Mouse (Mus musculus) kidney, embryonic 15.5 days (tissue): Measurements from ENCODE around the gene Rinl. TPM values are rescaled to one million over a fixed set of nuclear protein-coding genes. Genes with fewer than 3 reads are reported as not detected.

Source experiments
- ATAC-seq: fragments of 200-750 bp; cut with Nextera tagmentation; replicated peaks from 2 replicates; pipeline ENCODE4 v1.8.0; 2017; ENCODE audit warnings: moderate TSS enrichment; ENCODE audit not compliant: low FRiP score
- H3K27ac ChIP-seq: fragments of 300-500 bp; sonication (generic); 2 replicates; pipeline ENCODE4 v1.5.1; 2015; ENCODE audit warnings: mild to moderate bottlenecking, inconsistent platforms
- H3K27me3 ChIP-seq: fragments of 300-500 bp; sonication (generic); 2 replicates; pipeline ENCODE4 v1.6.1; 2015; ENCODE audit warnings: inconsistent platforms
- H3K36me3 ChIP-seq: fragments of 300-500 bp; sonication (generic); 2 replicates; pipeline ENCODE4 v1.6.1; 2015; ENCODE audit warnings: inconsistent platforms
- H3K4me1 ChIP-seq: fragments of 300-500 bp; sonication (generic); 2 replicates; pipeline ENCODE4 v1.6.1; 2015; ENCODE audit warnings: inconsistent platforms
- H3K4me2 ChIP-seq: fragments of 300-500 bp; sonication (generic); 2 replicates; pipeline ENCODE4 v1.6.1; 2015; ENCODE audit warnings: moderate library complexity, mild to moderate bottlenecking, inconsistent platforms
- H3K4me3 ChIP-seq: fragments of 300-500 bp; sonication (generic); replicated peaks from 2 replicates; pipeline ENCODE4 v1.5.1; 2015; ENCODE audit warnings: mild to moderate bottlenecking, inconsistent platforms
- H3K9ac ChIP-seq: fragments of 300-500 bp; sonication (generic); 2 replicates; pipeline ENCODE4 v1.6.1; 2015; ENCODE audit warnings: mild to moderate bottlenecking, inconsistent platforms
- H3K9me3 ChIP-seq: fragments of 300-500 bp; sonication (generic); replicated peaks from 2 replicates; pipeline ENCODE4 v1.6.1; 2016; ENCODE audit warnings: inconsistent platforms
- WGBS: fragments of 180-500 bp; shearing (Covaris S2); methylation state at CpG from one replicate; pipeline ENCODE4 v1.1.7; 2015; ENCODE audit warnings: mixed read lengths; 5-methylcytosine and 5-hydroxymethylcytosine counted together
- polyA plus RNA-seq: library from polyadenylated mRNA; unstranded; fragments of >200 nt; fragmentation: Nextera tagmentation; extraction: Ambion mirVana; gene quantifications from 2 replicates; pipeline ENCODE4 v1.2.1, GENCODE M21; 2015

Gene Rinl
- polyA plus RNA-seq, 1 experiment from 2014 or later, result 7.4 TPM

DNA sequence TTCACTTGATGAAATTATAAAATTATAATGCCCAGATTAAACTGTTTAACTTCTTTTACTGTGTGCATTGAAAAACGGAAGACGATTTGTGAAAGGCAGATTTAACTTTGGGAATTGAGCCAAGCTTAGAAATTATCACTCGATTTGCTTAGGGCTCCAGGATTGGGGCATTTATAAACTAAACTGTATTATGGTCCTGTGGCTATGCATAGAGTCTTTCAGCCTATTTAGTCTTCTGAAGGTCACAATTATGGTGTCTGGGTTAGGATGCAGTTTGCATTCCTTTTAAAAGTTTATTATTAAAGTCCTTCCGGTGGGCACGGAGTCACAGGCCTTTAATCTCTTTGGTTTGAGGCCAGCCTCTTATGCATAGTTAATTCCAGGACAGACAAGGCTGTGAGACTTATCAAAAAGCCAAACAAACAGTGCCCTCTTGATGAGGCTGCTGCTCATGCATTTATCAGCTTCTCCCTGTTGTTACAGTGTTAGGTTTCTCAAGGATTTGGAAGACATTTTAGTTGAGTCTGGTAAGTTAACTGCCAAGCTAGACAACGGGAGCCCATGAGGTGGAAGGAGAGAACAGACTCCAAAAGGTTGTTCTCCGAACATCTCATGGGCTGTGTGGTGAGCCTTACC is 23.0 kb downstream of the Rinl start:
- Histone ChIP-seq H3K9ac (peak overlapping the region; percentile 90), H3K4me3 (peak overlapping the region; percentile 84), H3K4me1 (peaks cover 58% of the 10 kb centered on the region), H3K36me3 (peaks cover 50% of the 10 kb centered on the region), H3K9me3 (no peaks in the 10 kb centered on the region), H3K27me3 (no peaks in the 10 kb centered on the region), H3K27ac (peak overlapping the region; percentile 99), H3K4me2 (peak overlapping the region; percentile 72)
- WGBS, result 3% methylated on average over 7 of the region's 7 CpGs
- ATAC-seq, result no peak

DNA sequence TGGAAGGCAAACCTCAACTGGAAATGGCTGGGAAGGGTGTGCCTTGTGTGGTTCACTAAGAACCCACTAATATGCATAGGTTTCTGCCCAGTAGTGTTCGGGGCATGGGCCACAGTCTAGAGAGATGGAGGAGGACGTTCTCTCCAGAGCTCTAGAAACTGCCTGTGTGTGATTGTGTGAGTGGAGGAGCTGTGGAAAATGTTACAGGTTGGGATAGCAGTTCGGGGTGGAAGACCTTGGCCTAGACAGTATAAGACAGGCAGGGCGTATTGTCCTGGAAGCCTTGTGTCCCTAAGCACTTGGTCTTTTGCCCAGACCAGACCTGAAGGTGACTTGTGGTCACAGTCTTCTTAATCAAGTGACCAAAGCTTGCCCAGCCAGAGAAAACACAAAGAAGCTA is 23.7 kb downstream of the Rinl start:
- Histone ChIP-seq H3K9me3 (no peaks in the 10 kb centered on the region), H3K4me3 (peak overlapping the region; percentile 84), H3K4me1 (peaks cover 65% of the 10 kb centered on the region), H3K4me2 (peak overlapping the region; percentile 72), H3K36me3 (peaks cover 57% of the 10 kb centered on the region), H3K27ac (peak overlapping the region; percentile 99), H3K27me3 (no peaks in the 10 kb centered on the region), H3K9ac (peak overlapping the region; percentile 90)
- no peak for ATAC-seq
- 51% methylated on average over 4 of the region's 4 CpGs for WGBS

DNA sequence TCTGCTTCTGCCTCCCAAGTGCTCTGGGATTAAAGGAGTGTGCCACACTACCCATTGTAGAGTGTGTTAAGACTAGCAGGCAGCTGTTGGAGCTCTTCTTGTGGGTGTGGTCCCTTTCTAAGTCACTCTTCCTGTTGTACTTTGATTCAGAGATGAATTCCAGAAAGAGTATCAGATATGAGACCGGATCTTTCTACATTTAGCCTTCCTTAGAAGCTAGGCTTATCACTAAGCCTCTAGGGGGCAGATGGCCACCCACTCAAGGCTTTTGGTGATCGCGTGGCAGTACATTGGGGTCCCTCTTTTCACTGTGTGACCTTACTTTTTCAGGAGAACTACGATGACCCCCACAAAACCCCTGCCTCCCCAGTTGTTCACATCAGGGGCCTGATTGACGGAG is 24.2 kb downstream of the Rinl start:
- no peak for ATAC-seq
- H3K4me1 ChIP-seq, result peaks cover 65% of the 10 kb centered on the region

DNA sequence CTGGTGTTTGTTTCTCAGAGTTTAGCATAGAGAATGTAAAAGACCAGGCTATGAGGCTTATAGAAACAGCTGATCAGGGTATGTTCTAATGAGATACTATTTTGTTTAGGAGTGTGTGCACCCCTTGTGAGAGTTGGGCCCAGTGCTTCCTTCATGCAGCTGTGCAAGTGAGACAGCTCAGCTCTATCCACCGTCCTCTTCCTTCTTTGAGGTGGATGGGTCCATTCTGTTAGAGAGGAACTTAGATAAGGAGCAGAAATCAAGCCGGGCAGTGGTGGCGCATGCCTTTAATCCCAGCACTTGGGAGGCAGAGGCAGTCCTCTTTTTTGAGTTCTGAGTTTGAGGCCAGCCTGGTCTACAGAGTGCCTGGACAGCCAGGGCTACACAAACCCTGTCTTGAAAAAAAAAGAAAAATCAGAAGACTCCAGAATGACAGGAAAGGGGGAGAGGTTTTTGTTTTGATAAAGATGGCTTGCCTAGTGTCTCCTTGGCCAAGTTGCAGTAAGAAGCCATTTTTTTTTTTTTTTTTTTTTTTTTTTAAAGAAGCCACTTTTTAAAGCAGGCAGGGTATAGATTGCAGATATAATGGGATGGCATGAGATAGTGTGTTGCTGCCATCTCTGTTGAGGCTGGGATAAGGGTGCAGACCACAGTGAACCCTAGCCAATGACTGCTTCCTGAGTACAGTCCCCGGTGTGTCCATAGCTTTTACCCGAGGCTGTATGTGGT is 25.7 kb downstream of the Rinl start:
- peaks cover 72% of the 10 kb centered on the region for H3K4me1 ChIP-seq
- H3K4me2 ChIP-seq, result peak overlapping the region; percentile 4; the same call in 1 of the 2 replicates
- no peak overlapping the region; the same call in 1 of the 2 replicates for H3K9ac ChIP-seq
- H3K27me3 ChIP-seq, result no peaks in the 10 kb centered on the region
- H3K36me3 ChIP-seq, result peaks cover 77% of the 10 kb centered on the region
- no peak for ATAC-seq
- no peak overlapping the region for H3K4me3 ChIP-seq
- 90% methylated on average over 5 of the region's 5 CpGs for WGBS
- 0 out of 2 replicates have a peak overlapping the region, but pooled peaks have one; percentile 15 for H3K27ac ChIP-seq
- no peaks in the 10 kb centered on the region for H3K9me3 ChIP-seq

More for the DNA sequence above, 24.2 kb downstream of the Rinl start:
- H3K4me2 ChIP-seq, result peak overlapping the region; percentile 72
- peak overlapping the region; percentile 84 for H3K4me3 ChIP-seq
- WGBS, result 74% methylated on average over 5 of the region's 5 CpGs
- peaks cover 62% of the 10 kb centered on the region for H3K36me3 ChIP-seq
- peak overlapping the region; percentile 99 for H3K27ac ChIP-seq
- no peaks in the 10 kb centered on the region for H3K27me3 ChIP-seq
- H3K9me3 ChIP-seq, result no peaks in the 10 kb centered on the region
- H3K9ac ChIP-seq, result 0 out of 2 replicates have a peak overlapping the region, but pooled peaks have one; percentile 90

DNA sequence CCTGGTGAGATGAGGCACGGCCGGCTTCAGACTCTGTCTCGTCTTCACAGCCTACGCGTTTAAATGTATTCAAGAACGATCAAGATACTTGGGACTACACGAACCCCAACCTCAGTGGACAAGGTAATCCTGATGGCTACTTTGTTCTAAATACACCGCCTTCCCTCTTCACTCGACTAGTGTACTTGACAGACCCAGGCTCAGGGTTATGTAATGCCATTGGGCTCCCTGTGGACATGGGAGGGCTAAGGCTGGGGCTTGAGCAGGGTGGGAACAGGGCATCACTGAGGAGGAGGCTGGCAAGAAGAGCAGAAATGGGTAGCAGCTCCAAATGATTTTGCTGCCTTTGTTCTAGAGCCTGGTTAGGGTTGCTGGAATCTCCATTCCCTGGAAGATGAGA is 26.5 kb downstream of the Rinl start:
- no peak overlapping the region for H3K4me2 ChIP-seq

DNA sequence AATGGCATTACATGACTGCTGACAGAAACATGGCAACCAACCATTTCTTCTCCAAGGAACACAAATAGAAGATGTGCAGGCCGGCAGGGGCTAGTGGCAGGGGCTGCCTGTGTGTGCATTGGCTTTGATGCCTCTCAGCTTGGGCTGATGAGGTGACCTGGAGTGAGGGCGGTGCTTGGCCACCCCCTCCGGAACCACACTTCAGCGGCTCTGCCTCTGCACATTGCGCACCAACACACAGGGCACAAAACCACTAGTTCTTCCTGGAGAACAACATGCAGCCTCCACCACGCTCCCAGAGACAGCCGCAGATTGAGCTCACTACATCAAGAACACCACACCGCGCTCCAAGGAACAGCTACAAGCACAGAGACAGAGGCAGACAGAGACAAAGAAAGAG is 27.4 kb downstream of the Rinl start:
- no peak for ATAC-seq
- WGBS, result 83% methylated on average over 9 of the region's 9 CpGs

More for the DNA sequence above, 26.5 kb downstream of the Rinl start:
- Histone ChIP-seq H3K27ac (no peak overlapping the region), H3K36me3 (peaks cover 85% of the 10 kb centered on the region), H3K27me3 (no peaks in the 10 kb centered on the region), H3K4me3 (no peak overlapping the region), H3K9ac (no peak overlapping the region), H3K9me3 (no peaks in the 10 kb centered on the region), H3K4me1 (peaks cover 79% of the 10 kb centered on the region)
- WGBS, result 89% methylated on average over 9 of the region's 9 CpGs
- ATAC-seq, result no peak

DNA sequence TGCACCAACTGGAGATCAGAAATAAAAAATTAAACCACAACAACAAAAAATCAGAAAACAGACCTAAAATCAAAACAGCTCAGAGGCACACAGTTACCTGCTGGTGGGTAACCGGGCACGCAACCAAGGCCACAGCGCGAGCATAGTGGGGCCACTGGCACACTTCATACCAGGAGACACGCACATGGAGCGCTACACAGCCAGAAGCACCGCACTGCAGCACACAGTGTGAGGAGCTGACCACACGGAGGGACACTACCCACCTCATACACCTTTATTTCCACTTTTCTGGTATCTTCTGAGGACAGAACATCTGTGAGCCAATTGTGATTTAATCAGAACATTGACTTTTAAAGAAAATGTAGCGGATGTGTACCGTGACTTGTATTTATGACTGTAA is 28.2 kb downstream of the Rinl start:
- Histone ChIP-seq H3K4me2 (no peak overlapping the region), H3K4me3 (no peak overlapping the region), H3K27me3 (no peaks in the 10 kb centered on the region), H3K9me3 (no peaks in the 10 kb centered on the region), H3K36me3 (peaks cover 100% of the 10 kb centered on the region), H3K27ac (no peak overlapping the region), H3K9ac (no peak overlapping the region), H3K4me1 (peaks cover 88% of the 10 kb centered on the region)
- WGBS, result 94% methylated on average over 10 of the region's 10 CpGs
- ATAC-seq, result no peak

More for the DNA sequence above, 27.4 kb downstream of the Rinl start:
- no peak overlapping the region for H3K4me3 ChIP-seq
- peaks cover 95% of the 10 kb centered on the region for H3K36me3 ChIP-seq
- 0 out of 2 replicates have a peak overlapping the region, but pooled peaks have one; percentile 20 for H3K27ac ChIP-seq
- no peaks in the 10 kb centered on the region for H3K9me3 ChIP-seq
- H3K4me1 ChIP-seq, result peaks cover 88% of the 10 kb centered on the region
- H3K4me2 ChIP-seq, result no peak overlapping the region
- no peak overlapping the region; the same call in 1 of the 2 replicates for H3K9ac ChIP-seq
- no peaks in the 10 kb centered on the region for H3K27me3 ChIP-seq

DNA sequence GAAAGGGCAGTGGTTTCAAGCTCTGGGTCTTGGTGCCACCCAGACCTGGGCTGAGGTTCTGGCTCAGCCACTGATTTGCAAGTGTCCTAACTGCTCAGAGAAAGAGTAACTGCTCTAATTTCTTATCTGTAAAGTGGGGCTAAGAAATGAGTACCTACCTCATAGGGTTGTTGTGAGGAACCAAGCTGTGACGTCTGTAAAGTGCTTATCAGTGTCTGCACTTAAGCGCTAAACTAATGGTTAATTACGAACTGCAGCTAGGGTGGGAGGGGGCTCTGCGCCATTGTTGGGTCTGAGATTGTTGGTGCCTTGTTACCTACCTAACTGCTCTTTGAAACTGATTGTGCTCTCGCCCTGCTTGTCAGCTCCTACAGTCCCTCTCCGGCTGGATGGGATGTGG is 28.8 kb downstream of the Rinl start:
- ATAC-seq, result no peak
- Histone ChIP-seq H3K27me3 (no peaks in the 10 kb centered on the region), H3K36me3 (peaks cover 100% of the 10 kb centered on the region), H3K27ac (no peak overlapping the region; the same call in 1 of the 2 replicates), H3K9me3 (no peaks in the 10 kb centered on the region), H3K9ac (no peak overlapping the region), H3K4me3 (no peak overlapping the region), H3K4me2 (no peak overlapping the region), H3K4me1 (peaks cover 82% of the 10 kb centered on the region)
- 73% methylated on average over 6 of the region's 6 CpGs for WGBS

DNA sequence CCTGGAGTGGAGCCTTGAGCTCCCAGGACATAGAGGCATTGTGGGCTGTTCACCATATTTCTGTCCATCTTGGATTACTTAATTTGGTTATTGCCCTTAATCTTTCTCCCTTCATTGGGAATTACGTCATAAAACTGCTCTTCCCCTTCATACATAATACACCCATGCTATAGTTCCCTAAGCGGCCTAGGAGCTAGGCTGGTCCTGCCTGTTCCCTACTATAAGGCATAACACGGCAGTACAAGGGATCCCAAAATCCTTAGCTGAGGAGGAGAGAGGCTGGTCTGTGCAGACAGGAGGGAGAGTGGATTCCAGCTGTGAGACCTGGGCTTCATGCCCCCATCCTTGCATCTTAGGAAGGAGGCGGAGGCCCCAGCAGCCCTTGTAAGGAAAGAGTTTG is 29.2 kb downstream of the Rinl start:
- ATAC-seq, result no peak
- H3K27ac ChIP-seq, result no peak overlapping the region; the same call in 1 of the 2 replicates
- peaks cover 100% of the 10 kb centered on the region for H3K36me3 ChIP-seq
- H3K4me3 ChIP-seq, result no peak overlapping the region
- no peak overlapping the region for H3K9ac ChIP-seq
- H3K27me3 ChIP-seq, result no peaks in the 10 kb centered on the region
- H3K9me3 ChIP-seq, result no peaks in the 10 kb centered on the region
- H3K4me1 ChIP-seq, result peaks cover 77% of the 10 kb centered on the region
- 77% methylated on average over 4 of the region's 4 CpGs for WGBS
- H3K4me2 ChIP-seq, result no peak overlapping the region

DNA sequence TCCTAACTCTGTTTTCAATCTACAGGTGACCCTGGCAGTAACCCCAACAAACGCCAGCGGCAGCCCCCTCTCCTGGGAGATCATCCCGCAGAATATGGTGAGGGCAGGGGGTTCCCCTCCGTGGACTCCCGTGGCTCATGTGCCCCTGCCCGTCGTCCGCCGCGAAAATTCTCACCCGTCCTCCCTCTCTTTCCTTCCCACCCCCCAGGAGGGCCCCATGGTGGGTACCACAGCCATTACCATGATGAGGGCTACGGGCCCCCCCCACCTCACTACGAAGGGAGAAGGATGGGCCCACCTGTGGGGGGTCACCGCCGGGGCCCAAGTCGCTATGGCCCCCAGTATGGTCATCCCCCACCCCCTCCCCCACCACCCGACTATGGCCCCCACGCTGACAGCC is 29.7 kb downstream of the Rinl start:
- no peak overlapping the region for H3K9ac ChIP-seq
- H3K27ac ChIP-seq, result no peak overlapping the region
- H3K4me3 ChIP-seq, result no peak overlapping the region
- H3K4me1 ChIP-seq, result peaks cover 75% of the 10 kb centered on the region
- H3K36me3 ChIP-seq, result peaks cover 99% of the 10 kb centered on the region
- no peak overlapping the region for H3K4me2 ChIP-seq
- H3K9me3 ChIP-seq, result no peaks in the 10 kb centered on the region
- H3K27me3 ChIP-seq, result no peaks in the 10 kb centered on the region
- 86% methylated on average over 18 of the region's 18 CpGs for WGBS
- ATAC-seq, result 0 out of 2 replicates have a peak, but pooled peaks have one; percentile 10

DNA sequence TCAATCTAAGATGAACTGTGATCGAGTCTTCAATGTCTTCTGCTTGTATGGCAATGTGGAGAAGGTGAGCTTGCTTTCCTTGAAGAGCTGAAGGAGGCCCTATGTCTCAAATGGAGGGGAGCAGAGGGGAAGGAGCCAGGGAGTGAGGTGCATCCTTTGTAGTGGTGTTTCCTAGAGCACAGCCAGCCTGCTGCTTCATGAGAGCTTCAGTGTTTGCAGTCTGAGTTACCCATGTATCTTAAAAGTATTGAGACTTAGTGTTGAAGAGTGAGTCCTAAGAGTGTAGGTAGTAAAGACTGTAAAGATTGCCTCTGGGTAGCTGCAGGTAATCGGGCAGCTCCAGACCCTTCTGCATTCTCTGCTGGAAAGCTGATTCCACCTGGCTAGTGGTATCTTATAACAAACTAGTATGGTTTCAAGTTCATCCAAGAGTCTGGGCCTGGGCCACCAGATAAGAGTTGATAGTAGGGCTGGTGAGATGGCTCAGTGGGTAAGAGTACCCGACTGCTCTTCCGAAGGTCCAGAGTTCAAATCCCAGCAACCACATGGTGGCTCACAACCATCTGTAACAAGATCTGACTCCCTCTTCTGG is 30.2 kb downstream of the Rinl start:
- Histone ChIP-seq H3K27ac (no peak overlapping the region), H3K4me2 (no peak overlapping the region), H3K4me3 (no peak overlapping the region), H3K9ac (no peak overlapping the region), H3K4me1 (peaks cover 74% of the 10 kb centered on the region), H3K36me3 (peaks cover 94% of the 10 kb centered on the region), H3K27me3 (no peaks in the 10 kb centered on the region), H3K9me3 (no peaks in the 10 kb centered on the region)
- no peak for ATAC-seq
- 84% methylated on average over 4 of the region's 4 CpGs for whole genome bisulfite sequencing

DNA sequence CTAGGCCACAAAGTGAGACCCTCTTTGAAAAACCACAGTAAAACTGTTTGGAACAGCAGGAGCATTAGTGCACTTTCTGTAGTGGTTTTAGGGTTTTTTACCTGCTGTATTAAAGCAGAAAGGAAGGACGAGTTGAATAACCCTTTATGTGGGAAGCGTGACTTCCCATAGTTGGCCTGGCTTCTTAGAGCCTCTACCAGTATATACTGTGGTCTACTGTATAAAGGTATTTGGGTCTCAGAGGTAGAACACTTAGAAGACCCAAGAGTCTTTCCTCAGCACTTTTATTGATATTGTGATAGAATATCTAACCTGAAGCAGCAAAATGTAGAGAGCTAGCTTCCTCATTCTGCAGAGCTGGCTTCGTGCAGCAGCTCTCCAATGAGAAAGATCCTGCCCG is 30.8 kb downstream of the Rinl start:
- no peak for ATAC-seq
- H3K36me3 ChIP-seq, result peaks cover 88% of the 10 kb centered on the region
- H3K9me3 ChIP-seq, result no peaks in the 10 kb centered on the region
- 86% methylated on average over 4 of the region's 4 CpGs for WGBS
- no peak overlapping the region for H3K9ac ChIP-seq
- H3K27ac ChIP-seq, result 0 out of 2 replicates have a peak overlapping the region, but pooled peaks have one; percentile 18
- peaks cover 74% of the 10 kb centered on the region for H3K4me1 ChIP-seq
- no peaks in the 10 kb centered on the region for H3K27me3 ChIP-seq
- no peak overlapping the region for H3K4me2 ChIP-seq
- H3K4me3 ChIP-seq, result no peak overlapping the region
